Mouse (Mus musculus) bone marrow macrophage, adult 2 months (primary cell): ENCODE data around the gene Lhpp.

Experiments used
- CTCF ChIP-seq: IDR thresholded peaks from 2 replicates; pipeline ENCODE4 v1.5.1; 2012; ENCODE audit warnings: low read depth, mild to moderate bottlenecking, low read length, moderate library complexity
- POLR2A ChIP-seq: IDR thresholded peaks from 2 replicates; pipeline ENCODE4 v1.6.1; 2012; ENCODE audit warnings: mild to moderate bottlenecking, low read depth, low read length, borderline replicate concordance

GRCm38 (mm10) chr7:132675922-132676321 is 65.5 kb downstream of the Lhpp start:
- TF ChIP-seq CTCF (no peak), POLR2A (no peak)
